Mouse (Mus musculus) forelimb bud, embryonic 11.5 days (tissue): ENCODE data around the gene Ngef.

Experiments used
- DNase-seq: peaks from one replicate; pipeline ENCODE4 v3.0.0-alpha.2; 2012; ENCODE audit warnings: low read depth, low spot score

Gene Ngef

DNA sequence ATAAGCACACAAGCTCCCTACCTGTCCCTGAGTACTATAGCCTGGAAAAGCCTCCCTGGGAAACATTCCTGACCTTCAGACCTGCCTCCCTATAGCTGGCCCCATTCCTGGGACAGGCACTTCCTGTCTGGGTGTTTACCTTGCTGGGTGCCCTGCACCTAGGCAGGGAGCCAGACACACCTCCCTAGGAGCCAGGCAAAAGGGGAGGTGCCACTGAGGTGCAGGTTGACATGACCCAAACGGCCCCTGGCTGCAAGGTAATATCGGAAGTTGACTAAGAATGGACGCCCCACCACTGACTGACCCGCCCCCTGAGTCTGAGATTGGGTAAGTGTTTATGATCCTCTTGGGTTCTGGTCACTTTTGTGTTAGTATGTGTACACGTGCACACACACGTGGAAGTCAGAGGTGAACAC is at the start of gene Ngef:
Ngef (minus strand) TSS at position 71 of the 416 bp plus-strand sequence.
- no peak for DNase-seq

DNA sequence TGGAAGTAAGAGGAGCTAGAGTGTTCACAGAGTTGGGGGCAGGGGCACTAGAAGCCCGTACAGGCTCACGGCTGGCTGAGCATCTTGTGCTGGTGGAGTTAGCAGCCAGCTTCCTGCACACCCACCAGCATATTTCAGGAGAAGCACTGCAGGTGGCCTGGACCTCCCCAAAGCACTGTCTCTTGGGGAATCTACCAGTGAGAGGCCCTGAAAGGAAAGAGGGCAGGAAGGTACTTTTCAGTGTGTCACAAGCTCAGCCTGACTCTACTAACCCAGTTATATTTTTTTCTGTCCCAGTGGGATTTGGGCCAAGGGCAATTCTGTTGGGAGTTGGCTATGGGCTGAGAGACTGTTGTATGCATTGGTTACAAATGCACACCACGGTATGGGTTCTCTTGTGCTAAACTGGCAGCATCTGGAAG is 48.2 kb upstream of the Ngef start:
- DNase-seq: no peak

DNA sequence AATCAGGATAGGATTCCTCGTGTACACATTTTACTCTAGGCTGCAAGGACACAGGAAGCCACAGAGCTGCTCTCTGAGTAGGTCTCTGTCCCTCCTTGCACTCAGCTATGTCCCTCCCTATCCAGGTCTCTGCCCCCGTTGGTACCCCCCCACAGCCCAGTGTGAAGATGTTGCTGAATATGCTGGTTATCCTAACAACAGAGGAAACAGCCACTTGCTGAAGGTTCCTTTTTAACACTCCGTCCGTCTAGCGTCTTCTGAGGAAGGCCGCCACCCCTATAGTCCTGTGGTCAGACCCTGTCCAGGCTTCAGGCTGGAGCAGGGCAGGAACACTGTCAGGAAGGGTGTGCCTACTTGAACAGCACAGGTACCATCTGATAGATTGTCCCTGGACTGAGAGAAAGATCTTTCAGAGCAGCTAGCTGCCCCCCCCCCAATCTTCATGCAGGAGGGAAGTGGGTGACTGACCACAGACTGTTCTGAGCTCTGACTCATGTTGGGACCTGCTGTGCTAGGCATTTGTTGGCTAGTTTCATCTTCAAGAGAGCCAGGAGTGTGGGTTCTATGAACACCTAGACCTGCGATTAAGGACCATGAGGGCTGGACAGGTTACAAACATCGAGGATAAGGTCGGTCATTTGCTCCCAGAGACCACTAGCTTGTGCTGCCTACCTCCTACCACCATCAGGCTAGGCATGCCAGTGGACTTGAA is 47.6 kb upstream of the Ngef start:
- DNase-seq: no peak

DNA sequence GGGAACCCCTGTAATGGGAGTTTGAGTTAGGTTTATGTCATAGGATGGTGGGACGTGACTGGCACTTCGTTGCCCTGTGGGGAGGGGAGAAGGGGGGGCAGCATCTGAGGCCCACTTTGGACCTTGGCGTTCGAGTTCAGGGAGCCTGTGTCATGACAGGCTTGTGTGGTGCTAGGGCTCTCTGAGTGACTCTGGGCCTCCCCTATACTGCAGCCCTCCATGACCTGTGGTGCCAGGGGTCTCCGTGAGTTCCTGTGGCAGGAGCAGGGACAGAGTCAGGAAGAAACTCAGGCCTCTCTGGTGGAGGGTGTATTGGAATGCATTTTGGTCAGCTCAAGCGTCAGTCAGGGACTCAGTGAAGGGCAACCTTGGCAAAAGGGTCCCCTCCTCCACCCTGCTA is 47.0 kb upstream of the Ngef start:
- DNase-seq: no peak

DNA sequence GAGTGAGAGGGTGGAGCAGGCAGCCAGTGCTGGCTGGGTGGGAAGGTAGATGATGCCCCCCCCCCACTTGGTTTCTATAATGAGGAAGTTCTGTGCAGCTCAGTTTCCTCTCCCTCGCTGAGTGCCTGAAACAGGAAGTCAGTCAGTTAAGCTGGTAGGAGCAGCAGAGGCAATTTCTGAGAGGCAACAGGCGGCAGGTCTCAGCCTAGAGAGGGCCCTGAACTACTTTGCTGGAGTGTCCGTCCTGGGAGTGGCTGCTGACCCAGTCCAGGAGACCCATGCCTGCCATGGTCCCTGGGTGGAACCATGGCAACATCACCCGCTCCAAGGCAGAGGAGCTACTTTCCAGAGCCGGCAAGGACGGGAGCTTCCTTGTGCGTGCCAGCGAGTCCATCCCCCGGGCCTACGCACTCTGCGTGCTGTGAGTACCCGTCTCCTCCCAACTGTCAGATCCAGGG is 46.6 kb upstream of the Ngef start, which contains the start of gene Inpp5d:
Inpp5d (plus strand) TSS at position 102 of the 458 bp plus-strand sequence.
- no peak for DNase-seq

DNA sequence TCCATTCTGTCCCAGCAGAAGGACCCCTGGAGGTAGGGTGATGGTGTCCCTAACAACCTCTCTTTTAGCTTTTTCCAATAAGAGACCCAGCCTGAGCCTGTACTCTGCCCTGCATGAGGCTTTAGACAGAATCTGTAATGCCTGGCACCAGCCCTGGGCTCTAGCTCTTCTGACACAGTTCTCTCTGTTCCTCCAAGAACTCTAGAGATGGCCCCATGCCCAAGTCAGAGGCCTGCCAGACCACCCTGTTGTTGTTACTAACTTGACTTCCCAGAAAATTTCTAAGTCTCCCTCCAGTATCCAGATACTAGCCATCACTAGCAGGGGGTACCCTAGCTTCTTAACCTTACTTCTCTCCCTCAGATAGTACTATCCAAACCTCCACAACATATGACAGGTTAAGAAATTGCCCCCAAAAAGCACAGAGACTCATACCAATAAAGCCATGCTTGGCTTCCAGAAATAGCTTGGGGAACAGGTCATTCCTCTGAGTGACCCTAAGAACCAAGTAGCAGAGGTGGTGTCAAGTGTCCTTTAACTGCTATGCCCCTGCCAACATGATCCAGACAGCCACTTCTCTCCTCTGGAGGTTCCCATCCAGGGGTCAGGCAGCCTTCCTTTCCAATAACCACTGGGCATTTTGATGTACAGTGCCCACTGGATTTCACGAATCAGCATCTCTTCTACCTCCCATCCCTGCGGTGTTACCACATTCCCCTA is 41.1 kb upstream of the Ngef start:
- DNase-seq: no peak

DNA sequence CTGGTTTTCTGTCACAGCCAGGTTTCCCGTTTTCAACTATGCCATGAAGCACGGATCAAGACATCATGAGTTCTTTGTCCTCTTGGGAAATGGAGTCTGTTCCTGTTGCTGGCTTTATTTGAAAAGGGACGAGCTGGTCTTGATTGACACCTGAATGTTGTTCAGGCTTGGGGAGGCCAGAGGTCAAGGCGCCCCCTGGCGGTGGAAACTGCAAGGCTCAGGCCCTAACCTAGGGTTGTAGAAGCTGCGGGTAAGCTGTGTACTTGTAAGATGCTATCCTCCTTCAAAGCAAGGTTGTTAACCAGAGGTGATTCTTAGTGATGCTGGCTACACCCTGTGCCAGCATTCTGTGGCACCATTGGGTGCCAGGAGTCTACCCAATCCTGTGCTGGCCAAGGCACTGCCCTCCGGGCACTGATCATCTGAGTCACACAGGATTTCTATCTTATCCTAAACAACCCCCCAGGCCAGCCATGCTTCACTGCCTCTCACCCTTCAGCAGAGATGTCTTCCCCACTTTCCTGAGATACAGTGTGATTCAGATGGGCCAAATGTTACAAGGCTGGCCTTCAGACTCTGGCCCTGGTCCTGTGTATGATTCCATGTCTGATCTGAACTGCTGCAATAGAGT is 34.9 kb upstream of the Ngef start:
- peak; percentile 38 for DNase-seq

DNA sequence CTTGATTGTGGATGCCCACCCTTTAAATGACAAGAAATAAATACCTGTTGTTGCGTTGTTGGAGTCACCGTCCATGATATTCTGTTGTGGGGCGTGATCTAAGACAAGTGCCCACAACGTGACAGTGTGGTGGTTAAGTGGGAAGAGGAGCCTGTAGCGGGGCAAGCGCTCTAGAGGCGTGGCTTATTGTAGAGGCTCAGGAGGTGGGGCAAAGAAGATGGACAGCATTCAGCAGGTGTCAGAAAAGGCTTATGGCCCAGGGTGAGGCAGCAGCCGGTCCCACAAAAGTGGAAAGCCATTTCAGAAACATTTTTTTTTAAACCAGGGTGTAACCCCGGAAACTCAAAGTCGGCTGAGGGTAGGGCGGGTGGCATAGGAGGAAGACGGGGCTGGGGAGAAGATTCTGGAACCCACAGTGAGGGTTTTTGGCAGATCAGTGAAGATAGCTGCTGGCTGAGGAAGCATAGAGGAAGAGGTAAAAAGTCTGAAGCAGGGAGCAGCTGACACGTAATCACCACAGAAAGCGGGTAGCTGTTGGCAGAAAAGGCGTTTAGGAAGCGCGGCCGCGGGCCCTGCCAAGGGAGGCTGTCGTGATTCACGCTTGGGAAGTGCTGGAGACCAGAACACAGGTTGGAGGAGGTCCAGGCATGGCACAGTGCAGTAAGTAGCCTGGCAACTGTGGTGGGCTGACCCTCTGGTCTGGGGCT is 33.9 kb upstream of the Ngef start:
- DNase-seq: no peak

DNA sequence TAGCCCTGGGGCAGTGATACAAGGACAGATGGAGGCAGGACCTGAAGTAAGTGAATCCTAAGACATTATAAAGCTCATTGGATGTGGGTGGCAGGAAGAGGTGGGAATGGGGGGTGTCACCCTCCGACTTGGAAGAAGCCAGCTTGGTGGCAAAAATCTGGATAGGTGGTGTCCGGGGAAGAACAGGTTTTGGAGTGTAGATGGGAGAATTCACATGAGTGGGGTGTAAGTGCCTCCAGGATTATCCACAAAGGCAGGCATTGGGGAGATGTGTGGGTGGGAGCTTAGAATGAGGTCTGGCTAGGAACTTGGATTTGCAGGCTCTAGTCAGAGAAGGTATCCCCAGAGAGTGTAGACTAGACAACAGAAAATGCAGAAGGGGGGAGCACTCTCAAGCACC is 31.6 kb upstream of the Ngef start:
- no peak for DNase-seq

DNA sequence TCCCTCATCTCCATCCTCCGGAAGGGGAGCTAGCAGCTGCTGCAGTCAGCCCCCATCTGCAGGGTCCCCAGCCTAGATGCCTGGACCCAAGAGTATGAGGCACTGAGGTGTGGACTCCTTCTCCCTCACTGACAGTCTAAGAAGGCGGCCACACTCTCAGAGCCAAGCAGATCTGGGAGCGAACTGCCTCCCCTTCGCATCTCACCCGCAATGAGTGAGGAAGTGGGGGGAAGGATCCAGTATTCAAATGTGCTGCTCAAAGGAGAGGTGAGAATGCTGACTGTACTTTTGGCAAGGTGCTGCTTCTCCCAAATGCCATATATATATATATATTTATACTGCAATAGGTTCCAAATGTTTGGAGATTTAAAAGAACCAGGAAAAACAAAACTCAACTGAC is 29.7 kb upstream of the Ngef start:
- no peak for DNase-seq

DNA sequence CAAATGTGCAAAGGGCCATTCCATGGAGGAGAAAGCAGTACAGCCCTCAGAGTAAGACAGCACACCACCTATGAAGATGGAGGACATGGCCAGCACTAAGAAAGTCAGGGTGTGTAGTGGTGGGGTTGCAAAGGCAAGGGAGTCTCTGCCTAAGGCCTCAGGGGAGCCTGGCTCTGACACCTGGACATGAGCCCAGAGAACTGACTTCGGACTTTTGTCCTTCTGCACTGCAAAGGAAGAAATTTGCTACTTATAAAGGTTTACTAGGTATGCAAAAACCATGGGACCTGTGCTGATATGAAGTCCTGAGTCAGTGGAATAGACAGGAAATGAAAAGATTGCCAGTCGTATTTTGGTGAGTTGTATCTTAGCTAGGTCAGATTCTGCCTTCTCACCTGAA is 28.1 kb upstream of the Ngef start:
- no peak for DNase-seq

DNA sequence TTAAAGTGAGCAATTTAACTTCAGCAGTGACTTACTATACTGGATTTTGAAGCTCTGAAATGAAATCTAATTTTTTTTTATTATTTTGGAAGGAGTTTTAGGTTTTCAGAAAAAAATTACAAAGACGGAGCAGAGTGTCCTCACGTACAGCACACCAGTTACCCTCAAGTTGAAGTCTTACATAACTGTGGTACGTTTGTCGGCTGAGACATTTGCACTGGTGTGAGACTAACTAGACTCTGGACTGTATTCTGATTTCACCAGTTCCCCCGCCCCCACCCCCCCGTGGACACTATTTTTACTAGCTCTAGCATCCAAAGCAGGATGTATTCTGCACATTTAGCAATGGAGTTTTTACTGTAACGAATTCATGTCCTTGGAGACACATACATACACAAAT is 26.9 kb upstream of the Ngef start:
- no peak for DNase-seq

DNA sequence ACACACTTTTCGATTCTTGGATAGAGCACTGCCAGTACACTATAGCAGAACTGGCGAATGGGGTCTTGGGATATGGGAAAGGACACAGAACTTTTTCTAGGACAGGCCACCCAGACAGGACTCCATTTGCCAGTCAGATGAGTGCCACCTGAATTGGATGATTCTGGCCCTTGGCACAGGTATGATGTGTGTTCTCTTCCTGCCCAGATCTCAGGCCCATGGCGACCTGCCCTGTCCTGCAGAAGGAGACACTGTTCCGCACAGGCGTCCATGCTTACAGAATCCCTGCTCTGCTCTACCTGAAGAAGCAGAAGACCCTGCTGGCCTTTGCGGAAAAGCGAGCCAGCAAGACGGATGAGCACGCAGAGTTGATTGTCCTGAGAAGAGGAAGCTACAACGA is 21.0 kb upstream of the Ngef start:
- DNase-seq: no peak

DNA sequence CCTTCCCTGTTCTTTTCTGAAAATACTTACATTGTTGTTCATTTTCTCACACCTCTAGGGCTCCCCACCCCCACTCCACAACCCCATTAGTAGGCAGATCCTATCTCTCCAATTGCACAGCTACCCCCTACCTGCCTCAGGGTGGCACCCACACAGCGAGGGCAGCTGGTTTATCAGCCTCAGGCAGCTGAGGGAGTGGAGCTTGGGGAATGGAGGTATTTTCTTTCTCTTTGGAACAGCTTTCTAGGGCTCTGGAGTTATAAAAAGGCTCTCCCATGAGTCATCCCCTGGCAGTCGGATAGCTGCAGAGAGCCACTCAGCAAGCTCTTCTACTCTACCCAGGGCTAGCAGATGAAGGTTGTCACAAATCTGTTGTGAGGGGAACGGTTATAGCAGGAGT is 20.6 kb upstream of the Ngef start:
- DNase-seq: no peak

DNA sequence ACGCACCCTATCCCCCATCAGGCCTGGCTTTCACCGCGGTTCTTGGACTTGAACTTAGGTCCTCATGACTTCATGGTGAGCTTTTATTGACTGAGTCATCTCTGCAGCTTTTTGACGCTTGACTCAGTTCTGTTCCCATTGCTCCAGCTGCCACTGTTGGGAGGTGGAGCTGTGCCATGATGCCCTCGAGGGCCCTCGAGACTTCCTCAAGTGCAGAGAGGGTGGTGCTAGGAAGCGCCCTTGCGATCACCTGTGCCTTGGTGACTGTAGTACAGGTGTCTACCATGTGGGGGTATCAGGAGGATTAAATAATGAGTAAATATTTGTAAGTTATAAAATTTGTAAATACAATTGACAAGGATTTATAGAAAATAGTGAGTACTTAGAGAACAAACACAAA is 16.3 kb upstream of the Ngef start:
- no peak for DNase-seq

DNA sequence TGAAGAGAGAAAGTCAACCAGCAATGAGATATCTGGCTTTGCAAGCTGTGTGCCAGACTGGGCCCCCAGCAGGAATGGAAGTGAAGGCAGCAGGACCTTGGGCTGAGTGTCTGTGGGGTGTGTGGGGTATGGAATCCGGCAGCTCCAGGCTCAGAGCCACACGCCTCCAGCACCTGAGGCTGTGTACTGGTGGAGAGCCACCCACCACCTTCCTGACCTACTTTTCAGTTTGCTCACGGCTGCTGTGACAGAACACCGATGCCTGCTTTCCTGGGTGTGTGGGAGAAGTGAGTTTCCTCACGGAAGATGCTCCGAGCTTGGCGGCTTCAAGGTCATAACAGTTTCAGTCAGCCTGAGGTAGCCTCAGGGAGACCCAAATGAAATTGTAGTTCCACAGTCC is 15.5 kb upstream of the Ngef start:
- DNase-seq: no peak

DNA sequence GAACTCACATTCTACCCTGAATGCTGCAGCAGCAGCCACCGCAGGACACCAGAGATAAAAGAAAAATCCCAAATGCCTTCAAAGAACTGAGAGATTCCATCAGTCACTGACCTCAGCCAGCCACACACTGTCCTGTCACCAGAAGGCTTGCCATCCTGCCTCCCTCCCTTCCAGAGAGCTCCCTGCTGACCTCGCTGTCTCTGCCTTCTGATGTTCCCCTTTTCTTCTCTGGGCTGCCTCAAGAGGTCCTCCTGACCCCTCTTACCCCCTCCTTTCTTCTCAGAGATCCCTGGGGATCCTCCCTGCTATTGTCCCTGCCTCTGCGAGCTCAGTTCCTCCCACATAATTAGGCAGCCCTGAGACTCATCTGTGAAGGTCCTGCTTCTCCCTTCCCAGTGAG is 7.2 kb upstream of the Ngef start:
- DNase-seq: no peak

DNA sequence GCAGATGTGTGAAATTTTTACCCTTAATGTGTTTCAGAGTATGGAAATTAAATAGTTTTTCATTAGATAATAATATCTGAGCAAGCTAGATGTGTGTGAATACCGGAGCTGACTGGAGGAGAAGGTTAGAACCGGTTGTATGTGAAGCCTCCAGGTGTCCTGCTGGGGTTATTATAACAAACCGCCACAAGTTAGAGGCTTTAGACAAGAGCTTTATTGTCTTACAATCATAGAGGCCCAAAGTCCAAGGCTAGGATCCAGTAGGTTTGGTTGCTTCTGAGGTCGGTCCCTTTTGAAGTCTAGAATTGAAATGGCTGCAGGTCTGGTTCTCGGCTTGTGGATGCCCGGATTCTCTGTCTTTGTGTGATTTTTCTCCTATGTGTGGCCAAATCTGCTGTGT is 5.3 kb upstream of the Ngef start:
- no peak for DNase-seq

DNA sequence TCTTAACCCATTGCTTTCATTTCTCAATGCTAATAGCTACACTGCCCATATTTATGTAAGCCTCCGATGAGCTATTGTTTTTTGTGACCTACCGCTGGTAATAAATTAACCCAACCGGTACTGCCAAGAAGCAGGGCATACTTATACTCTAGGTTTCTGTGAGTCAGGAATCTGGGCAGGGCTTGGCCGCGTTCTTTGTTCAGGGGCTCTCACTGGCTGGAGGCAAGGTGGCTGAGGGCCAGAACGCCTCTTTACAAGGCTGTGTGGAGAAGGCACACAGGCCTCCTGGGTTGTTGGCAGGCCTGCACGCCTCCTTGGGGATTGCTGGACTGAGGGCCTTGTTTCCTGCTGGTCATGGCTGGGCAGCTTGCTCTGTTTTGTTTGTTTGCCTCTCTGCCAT is 1.1 kb upstream of the Ngef start:
- DNase-seq: no peak

DNA sequence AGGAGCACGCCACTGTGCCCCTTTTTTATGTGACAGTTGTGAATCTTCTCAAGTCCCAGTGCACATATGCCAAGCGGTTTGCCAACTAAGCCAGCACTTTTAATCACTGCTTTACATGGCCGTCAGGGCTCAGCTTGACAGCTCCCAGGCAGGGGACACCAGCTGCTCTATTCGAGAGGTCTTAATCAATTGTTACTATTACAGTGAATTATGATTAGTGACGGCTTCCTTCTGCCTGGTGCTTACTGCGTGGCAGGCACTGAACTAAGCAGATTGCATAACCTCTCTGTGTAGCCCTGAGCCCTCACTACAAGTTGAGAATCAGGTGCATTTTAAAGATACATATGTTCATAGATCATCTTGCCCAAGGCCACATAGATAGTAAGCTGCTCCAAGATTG is 683 bp upstream of the Ngef start:
- no peak for DNase-seq

DNA sequence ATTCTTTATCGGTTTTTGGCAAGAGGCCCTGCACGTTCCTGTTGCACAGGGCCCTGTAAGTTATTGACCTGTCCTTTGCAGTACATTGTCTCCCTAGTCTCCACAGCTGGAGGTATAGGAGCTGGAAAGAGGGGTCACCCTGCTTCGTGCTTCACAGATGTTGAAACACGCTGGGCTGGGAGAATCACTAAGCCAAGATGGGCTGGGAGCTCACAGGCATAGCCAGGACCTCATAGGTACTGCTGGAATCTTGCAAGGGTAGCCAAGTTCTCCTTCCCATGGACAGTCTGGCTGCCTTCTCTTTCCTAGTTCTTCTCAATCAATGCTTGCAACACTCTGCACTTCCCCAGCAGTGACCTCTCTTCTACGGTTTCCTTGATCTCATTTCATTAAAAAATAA is 409 bp downstream of the Ngef start:
- DNase-seq: no peak

DNA sequence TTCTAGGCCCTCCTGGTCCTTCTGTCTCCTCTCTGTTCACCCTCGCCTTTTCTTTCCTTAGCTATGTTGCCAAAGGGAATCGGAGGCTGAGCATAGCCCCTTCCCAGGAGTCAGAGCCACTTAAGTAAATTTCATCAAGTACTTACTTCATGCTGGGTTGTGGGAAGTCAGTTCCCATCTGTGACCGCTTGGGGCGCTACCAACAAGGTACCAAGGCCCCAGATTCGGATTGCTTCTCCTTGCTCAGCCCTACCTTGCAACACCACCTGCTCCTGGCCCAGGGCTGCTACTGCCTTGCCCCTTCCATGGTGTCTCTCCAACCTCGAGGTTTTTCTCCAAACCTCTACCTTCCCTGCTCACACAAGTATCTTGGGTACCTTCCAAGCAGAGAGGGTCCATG is 5.3 kb downstream of the Ngef start:
- DNase-seq: no peak
